Mouse (Mus musculus) heart, embryonic 11.5 days (tissue): ENCODE data around the gene Map3k21. TPM values are rescaled to one million over a fixed set of nuclear protein-coding genes. Genes with fewer than 3 reads are reported as not detected.

Source experiments
- ATAC-seq: fragments of 200-750 bp; cut with Nextera tagmentation; replicated peaks from 2 replicates; pipeline ENCODE4 v1.8.0; 2017; ENCODE audit warnings: moderate library complexity; ENCODE audit not compliant: insufficient number of reproducible peaks, low FRiP score, low TSS enrichment
- H3K27ac ChIP-seq: fragments of 300-500 bp; sonication (generic); 2 replicates; pipeline ENCODE4 v1.5.1; 2014; ENCODE audit warnings: mild to moderate bottlenecking, low read depth, low read length
- H3K27me3 ChIP-seq: fragments of 300-500 bp; sonication (generic); 2 replicates; pipeline ENCODE4 v1.6.1; 2014; ENCODE audit warnings: mild to moderate bottlenecking, low read length, mixed read lengths; ENCODE audit not compliant: control insufficient read depth, insufficient read depth
- H3K36me3 ChIP-seq: fragments of 300-500 bp; sonication (generic); 2 replicates; pipeline ENCODE4 v1.6.1; 2014; ENCODE audit warnings: mild to moderate bottlenecking, low read length, moderate library complexity, mixed read lengths; ENCODE audit not compliant: control insufficient read depth, insufficient read depth
- H3K4me1 ChIP-seq: fragments of 300-500 bp; sonication (generic); 2 replicates; pipeline ENCODE4 v1.6.1; 2014; ENCODE audit warnings: low read length; ENCODE audit not compliant: control insufficient read depth, insufficient read depth
- H3K4me2 ChIP-seq: fragments of 300-500 bp; sonication (generic); 2 replicates; pipeline ENCODE4 v1.6.1; 2014; ENCODE audit warnings: mild to moderate bottlenecking, moderate library complexity
- H3K4me3 ChIP-seq: fragments of 300-500 bp; sonication (generic); 2 replicates; pipeline ENCODE4 v1.5.1; 2014; ENCODE audit warnings: low read depth, low read length
- H3K9ac ChIP-seq: fragments of 300-500 bp; sonication (generic); 2 replicates; pipeline ENCODE4 v1.6.1; 2014; ENCODE audit warnings: mild to moderate bottlenecking, low read depth, low read length, moderate library complexity
- H3K9me3 ChIP-seq: fragments of 300-500 bp; sonication (generic); replicated peaks from 2 replicates; pipeline ENCODE4 v1.6.1; 2016; ENCODE audit warnings: low read length; ENCODE audit not compliant: control insufficient read depth
- WGBS: fragments of 180-500 bp; shearing (Covaris S2); extraction: QIAGEN DNeasy Blood & Tissue Kit; methylation state at CpG from one replicate; pipeline ENCODE4 v1.1.7; 2014; ENCODE audit not compliant: insufficient replicate concordance; 5-methylcytosine and 5-hydroxymethylcytosine counted together
- polyA plus RNA-seq: library from polyadenylated mRNA; unstranded; fragments of >200 nt; fragmentation: Nextera tagmentation; extraction: Ambion mirVana; gene quantifications from 2 replicates; pipeline ENCODE4 v1.2.1, GENCODE M21; 2014

Gene Map3k21
- polyA plus RNA-seq, 1 experiment from 2014 or later, result 0.06 TPM

GRCm38 (mm10) chr8:125905341-125905740 lies 4.9 kb upstream of the Map3k21 start:
- no peak overlapping the region for H3K27ac ChIP-seq
- no peaks in the 10 kb centered on the region; the same call in 1 of the 2 replicates for H3K4me1 ChIP-seq
- peaks cover 3% of the 10 kb centered on the region; the same call in 1 of the 2 replicates for H3K9me3 ChIP-seq
- H3K27me3 ChIP-seq, result peaks cover 22% of the 10 kb centered on the region
- WGBS, result 61% methylated on average over 2 of the region's 2 CpGs
- H3K36me3 ChIP-seq, result no peaks in the 10 kb centered on the region
- no peak for ATAC-seq
- no peak overlapping the region for H3K4me2 ChIP-seq
- H3K4me3 ChIP-seq, result no peak overlapping the region
- H3K9ac ChIP-seq, result no peak overlapping the region

DNA sequence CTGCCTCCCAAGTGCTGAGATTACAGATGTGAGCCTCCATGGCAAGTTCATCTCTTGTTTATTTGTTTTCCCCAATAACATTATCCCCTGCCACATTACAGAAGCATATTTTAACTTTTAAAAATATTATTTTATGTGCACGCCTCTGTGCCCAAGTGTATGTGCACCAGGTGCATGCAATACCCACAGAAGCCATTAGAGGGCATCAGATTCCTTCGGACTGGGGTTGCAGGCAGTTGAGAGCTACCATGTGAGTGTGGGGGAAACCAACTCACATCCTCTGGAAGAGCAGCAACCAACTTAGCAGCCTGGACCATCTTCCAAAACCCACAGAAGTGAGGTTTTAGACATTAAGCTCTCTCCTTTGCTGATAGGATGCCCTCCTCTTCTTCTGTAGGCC lies 2.9 kb upstream of the Map3k21 start:
- no peak overlapping the region for H3K9ac ChIP-seq
- no peaks in the 10 kb centered on the region for H3K36me3 ChIP-seq
- H3K4me2 ChIP-seq, result no peak overlapping the region
- no peak overlapping the region for H3K27ac ChIP-seq
- H3K4me1 ChIP-seq, result peaks cover 4% of the 10 kb centered on the region; the same call in 1 of the 2 replicates
- no peak overlapping the region for H3K4me3 ChIP-seq
- H3K9me3 ChIP-seq, result peaks cover 3% of the 10 kb centered on the region; the same call in 1 of the 2 replicates
- no peak for ATAC-seq
- WGBS, result 67% methylated on average over 2 of the region's 2 CpGs
- peaks cover 42% of the 10 kb centered on the region for H3K27me3 ChIP-seq

GRCm38 (mm10) chr8:125909661-125910364 lies 437 bp upstream of the Map3k21 start:
- H3K27ac ChIP-seq, result no peak overlapping the region
- 3% methylated on average over 30 of the region's 30 CpGs for WGBS

GRCm38 (mm10) chr8:125911229-125911580 lies 955 bp downstream of the Map3k21 start:
- no peak for ATAC-seq
- peaks cover 4% of the 10 kb centered on the region; the same call in 1 of the 2 replicates for H3K4me1 ChIP-seq
- peaks cover 59% of the 10 kb centered on the region for H3K27me3 ChIP-seq
- H3K36me3 ChIP-seq, result no peaks in the 10 kb centered on the region
- peak overlapping the region; percentile 60 for H3K4me3 ChIP-seq
- 2% methylated on average over 31 of the region's 31 CpGs for whole genome bisulfite sequencing
- H3K27ac ChIP-seq, result no peak overlapping the region
- peak overlapping the region; percentile 56; the same call in 1 of the 2 replicates for H3K9ac ChIP-seq
- peaks cover 3% of the 10 kb centered on the region; the same call in 1 of the 2 replicates for H3K9me3 ChIP-seq
- H3K4me2 ChIP-seq, result peak overlapping the region; percentile 93

More at GRCm38 (mm10) chr8:125909661-125910364, 437 bp upstream of the Map3k21 start:
- peak overlapping the region; percentile 93 for H3K4me2 ChIP-seq
- no peaks in the 10 kb centered on the region for H3K36me3 ChIP-seq
- H3K27me3 ChIP-seq, result peaks cover 59% of the 10 kb centered on the region
- peaks cover 3% of the 10 kb centered on the region; the same call in 1 of the 2 replicates for H3K9me3 ChIP-seq
- peak overlapping the region; percentile 60 for H3K4me3 ChIP-seq
- H3K4me1 ChIP-seq, result peaks cover 4% of the 10 kb centered on the region; the same call in 1 of the 2 replicates
- no peak; the same call in 1 of the 2 replicates for ATAC-seq
- no peak overlapping the region; the same call in 1 of the 2 replicates for H3K9ac ChIP-seq

- ATAC-seq, result no peak
- WGBS, result 82% methylated on average over 4 of the region's 4 CpGs
- H3K27me3 ChIP-seq, result peaks cover 55% of the 10 kb centered on the region
Observed at GRCm38 (mm10) chr8:125913206-125913605, 3.0 kb downstream of the Map3k21 start.

GRCm38 (mm10) chr8:125914386-125914785 lies 4.1 kb downstream of the Map3k21 start:
- ATAC-seq, result no peak
- Histone ChIP-seq H3K27me3 (peaks cover 46% of the 10 kb centered on the region), H3K4me3 (no peak overlapping the region), H3K4me1 (peaks cover 8% of the 10 kb centered on the region), H3K9me3 (no peaks in the 10 kb centered on the region), H3K27ac (no peak overlapping the region), H3K4me2 (no peak overlapping the region), H3K36me3 (no peaks in the 10 kb centered on the region), H3K9ac (no peak overlapping the region)
- WGBS, result 80% methylated on average over 9 of the region's 9 CpGs

More at GRCm38 (mm10) chr8:125913206-125913605, 3.0 kb downstream of the Map3k21 start:
- Histone ChIP-seq H3K36me3 (no peaks in the 10 kb centered on the region), H3K9me3 (no peaks in the 10 kb centered on the region), H3K27ac (no peak overlapping the region), H3K4me3 (no peak overlapping the region), H3K4me1 (peaks cover 8% of the 10 kb centered on the region), H3K9ac (no peak overlapping the region), H3K4me2 (no peak overlapping the region)

DNA sequence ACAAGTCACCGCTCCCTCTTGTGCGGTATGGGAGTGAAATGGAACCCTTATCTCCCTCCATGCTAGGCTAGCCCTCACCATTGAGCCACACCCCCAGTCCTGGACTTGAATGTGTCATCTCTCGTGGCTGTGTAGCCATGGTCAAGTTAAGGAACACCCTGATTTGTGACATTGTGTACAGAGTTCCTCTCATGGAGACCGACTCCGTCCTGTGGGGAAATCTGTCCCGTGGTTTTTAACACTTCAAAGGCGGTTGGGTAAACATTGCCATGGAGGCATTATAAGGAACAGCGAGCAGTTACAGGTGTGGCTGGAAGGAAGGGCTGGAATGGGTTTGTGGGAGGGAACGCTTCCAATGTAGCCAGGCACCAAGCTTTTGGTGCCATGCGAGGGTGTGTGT lies 6.8 kb downstream of the Map3k21 start:
- WGBS, result 57% methylated on average over 10 of the region's 10 CpGs
- no peak for ATAC-seq
- no peak overlapping the region for H3K27ac ChIP-seq

DNA sequence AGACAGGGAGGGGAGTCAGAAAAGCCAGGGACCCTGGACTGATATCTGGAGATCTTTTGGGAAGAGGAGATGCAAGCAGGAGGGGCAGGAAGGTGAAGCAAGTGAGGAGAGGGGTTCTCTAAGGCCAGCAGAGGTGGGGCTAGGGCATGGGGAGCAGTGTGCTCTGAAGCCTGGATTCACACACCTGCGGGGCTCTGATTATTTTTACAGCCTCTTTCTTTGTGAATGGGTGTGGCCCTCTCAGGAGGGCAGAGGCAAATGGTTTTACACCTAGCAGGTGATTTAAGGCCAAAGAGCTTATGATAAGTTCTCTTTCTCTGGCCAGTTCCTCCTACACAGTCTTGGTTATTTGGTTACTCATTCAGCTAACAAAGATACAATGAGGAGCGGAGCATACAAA lies 8.5 kb downstream of the Map3k21 start:
- peaks cover 4% of the 10 kb centered on the region; the same call in 1 of the 2 replicates for H3K4me1 ChIP-seq
- no peak overlapping the region for H3K4me2 ChIP-seq
- no peak overlapping the region for H3K4me3 ChIP-seq
- H3K27me3 ChIP-seq, result peaks cover 3% of the 10 kb centered on the region
- no peaks in the 10 kb centered on the region for H3K36me3 ChIP-seq
- no peak overlapping the region for H3K27ac ChIP-seq
- ATAC-seq, result no peak
- WGBS, result 87% methylated on average over 2 of the region's 2 CpGs
- no peak overlapping the region for H3K9ac ChIP-seq
- no peaks in the 10 kb centered on the region for H3K9me3 ChIP-seq

More for the DNA sequence above, 6.8 kb downstream of the Map3k21 start:
- Histone ChIP-seq H3K4me3 (no peak overlapping the region), H3K9me3 (no peaks in the 10 kb centered on the region), H3K9ac (no peak overlapping the region), H3K4me2 (no peak overlapping the region), H3K27me3 (peaks cover 20% of the 10 kb centered on the region), H3K4me1 (peaks cover 4% of the 10 kb centered on the region; the same call in 1 of the 2 replicates), H3K36me3 (no peaks in the 10 kb centered on the region)
